Mouse (Mus musculus): ENCODE measurements around the gene Marf1.
"Not testable (repeated sequence)": the region's sequence is repeated elsewhere in the genome, so short reads cannot be mapped to it uniquely, and the experiment has no call there.

Marf1 gene

GRCm38 (mm10) chr16:14068701-14069100, 94.5 kb downstream of the Marf1 start:
- not testable (repeated sequence) for DNase-seq (ENCODE audit: low read depth, low spot score)

GRCm38 (mm10) chr16:14066571-14066970, 96.6 kb downstream of the Marf1 start:
- not testable (repeated sequence) for DNase-seq (ENCODE audit: low read depth, low spot score)

GRCm38 (mm10) chr16:14059869-14060268, 103.3 kb downstream of the Marf1 start:
- no peak for DNase-seq (ENCODE audit: low read depth, low spot score)
